Comparison of ENCODE assay signal across 13 mouse cellular contexts in genomic region chr17:33675452-33675851, GRCm38 (mm10). TPM values are rescaled to one million over a fixed set of nuclear protein-coding genes. Genes with fewer than 3 reads are reported as not detected.
DNase-seq lines count a peak whose midpoint lies in the region; ATAC-seq and TF ChIP-seq lines count a peak whose summit lies in the region.
"Had no signal": no experiment of that assay in that cellular context is flagged by ENCODE, and none has a peak within 500 bp of the region (broad histone marks: within the 10 kb centered on the region; RNA-seq: fewer than 3 reads in every experiment).

No protein-coding gene starts in this region.

- TF ChIP-seq POLR2A in liver, adult 2 months (IDR thresholded peaks at IDR 0.05; ENCODE audit: extremely low read depth, insufficient read depth, low read length) = no peak

- H3K4me3 ChIP-seq in liver, adult 2 months (ENCODE audit: insufficient read depth, low read depth, low read length) = no peak overlapping the region
- no peak overlapping the region for H3K4me3 ChIP-seq in liver, embryonic 12.5 days
- H3K4me3 ChIP-seq: forebrain, embryonic 15.5 days; liver, embryonic 15.5 days; midbrain, embryonic 15.5 days had no signal

- no peak for ATAC-seq in liver, embryonic 12.5 days
- ATAC-seq: activated CD4-positive, CD25-positive, alpha-beta regulatory T cell, adult 4 months; forebrain, embryonic 15.5 days; midbrain, embryonic 15.5 days had no signal

- no peak overlapping the region for H3K27ac ChIP-seq in liver, adult 2 months (replicated peaks; ENCODE audit: insufficient read depth, low read depth, low read length)
- no peak overlapping the region for H3K27ac ChIP-seq in liver, embryonic 12.5 days
- H3K27ac ChIP-seq: forebrain, embryonic 15.5 days; liver, embryonic 15.5 days; midbrain, embryonic 15.5 days had no signal

- peaks cover 21% of the 10 kb centered on the region for H3K36me3 ChIP-seq in liver, adult 2 months (ENCODE audit: control insufficient read depth, insufficient read depth, low read length)
- H3K36me3 ChIP-seq in liver, embryonic 12.5 days = peaks cover 61% of the 10 kb centered on the region

- TF ChIP-seq CTCF in liver, adult 2 months (IDR thresholded peaks at IDR 0.05; ENCODE audit: low read depth, low read length) = no peak

- H3K9me3 ChIP-seq in liver, embryonic 12.5 days (replicated peaks) = no peaks in the 10 kb centered on the region
- H3K9me3 ChIP-seq: forebrain, embryonic 15.5 days; liver, embryonic 15.5 days; midbrain, embryonic 15.5 days had no signal

- H3K9ac ChIP-seq in liver, adult 2 months (ENCODE audit: low read depth, low read length) = no peak overlapping the region
- no peak overlapping the region for H3K9ac ChIP-seq in liver, embryonic 12.5 days
- H3K9ac ChIP-seq: forebrain, embryonic 15.5 days; liver, embryonic 15.5 days; midbrain, embryonic 15.5 days had no signal

- H3K27me3 ChIP-seq in liver, adult 2 months (ENCODE audit: control insufficient read depth, insufficient read depth, low read length) = no peaks in the 10 kb centered on the region
- no peaks in the 10 kb centered on the region for H3K27me3 ChIP-seq in liver, embryonic 12.5 days (replicated peaks)
- H3K27me3 ChIP-seq: forebrain, embryonic 15.5 days; liver, embryonic 15.5 days; midbrain, embryonic 15.5 days had no signal

- H3K4me2 ChIP-seq in liver, embryonic 12.5 days = no peak overlapping the region
- H3K4me2 ChIP-seq: forebrain, embryonic 15.5 days; liver, embryonic 15.5 days; midbrain, embryonic 15.5 days had no signal

- H3K4me1 ChIP-seq in liver, adult 2 months (ENCODE audit: control insufficient read depth, insufficient read depth, low read length) = peaks cover 12% of the 10 kb centered on the region; the same call in 1 of the 2 replicates
- H3K4me1 ChIP-seq in liver, embryonic 12.5 days = peaks cover 54% of the 10 kb centered on the region

- DNase-seq in gastrocnemius, adult 18-20 months (ENCODE audit: low spot score) = peak; percentile 66
- no peak for DNase-seq in gastrocnemius, postnatal 25 days
- DNase-seq in liver, adult 2 months (ENCODE audit: extremely low read depth, low read depth, low spot score) = peak; percentile 44
- DNase-seq in brain, adult 2 months (ENCODE audit: low read depth, low spot score) = peak; percentile 38
- DNase-seq in lung, postnatal 25 days (ENCODE audit: low spot score) = peak; percentile 54
- no peak for DNase-seq in right cerebral cortex, postnatal 14 days
- DNase-seq in spleen, adult 18-20 months = no peak
- DNase-seq: thymus, postnatal 25 days had no signal

- H3K79me2 ChIP-seq in liver, adult 2 months (ENCODE audit: control insufficient read depth, insufficient read depth, low read length) = peaks cover 20% of the 10 kb centered on the region; the same call in 1 of the 2 replicates

RNA-seq across cellular contexts. Expression of gene Hnrnpm, which starts 11.2 kb away (rescaled TPM):
- 10 to 100 TPM; 62.1 to 74.1 TPM for total RNA-seq in gastrocnemius, adult 18-20 months (2021)
- 10 to 100 TPM; 62.7 to 70.9 TPM for total RNA-seq in gastrocnemius, postnatal 25 days (2021)
- 49.9 and 53.7 TPM in 2 replicates for total RNA-seq in liver, adult 2 months (2014; rRNA removed)
- 28.0 and 33.6 TPM in 2 replicates for polyA plus RNA-seq in liver, adult 2 months (2012; rRNA removed)
- polyA plus RNA-seq in liver, embryonic 12.5 days (2016; fragmentation: Nextera tagmentation; extraction: Ambion mirVana) = 222 and 242 TPM in 2 replicates

RNA-seq across cellular contexts. Expression of gene Pram1, which starts 37.6 kb away (rescaled TPM):
- total RNA-seq in gastrocnemius, adult 18-20 months (2021) = under 1 TPM in 1 of 2 experiments, not detected in 1; 0.17 TPM
- total RNA-seq in gastrocnemius, postnatal 25 days (2021) = not detected
- total RNA-seq in liver, adult 2 months (2014; rRNA removed) = 0.13 TPM in 1 of 2 replicates, not detected in the other
- 0.23 and 0.45 TPM in 2 replicates for polyA plus RNA-seq in liver, adult 2 months (2012; rRNA removed)
- 0.69 and 1.2 TPM in 2 replicates for polyA plus RNA-seq in liver, embryonic 12.5 days (2016; fragmentation: Nextera tagmentation; extraction: Ambion mirVana)

RNA-seq across cellular contexts. Expression of gene March2, which starts 43.0 kb away (rescaled TPM):
- 10 to 100 TPM; 87.2 to 90.6 TPM for total RNA-seq in gastrocnemius, adult 18-20 months (2021)
- total RNA-seq in gastrocnemius, postnatal 25 days (2021) = 10 to 100 TPM; 89.8 to 90.4 TPM
- 65.1 and 71.2 TPM in 2 replicates for total RNA-seq in liver, adult 2 months (2014; rRNA removed)
- polyA plus RNA-seq in liver, adult 2 months (2012; rRNA removed) = 92.3 and 94.0 TPM in 2 replicates
- polyA plus RNA-seq in liver, embryonic 12.5 days (2016; fragmentation: Nextera tagmentation; extraction: Ambion mirVana) = 196 and 205 TPM in 2 replicates

RNA-seq across cellular contexts. Expression of gene Zfp414, which starts 46.6 kb away (rescaled TPM):
- 1 to 10 TPM; 6.1 to 6.3 TPM for total RNA-seq in gastrocnemius, adult 18-20 months (2021)
- total RNA-seq in gastrocnemius, postnatal 25 days (2021) = 1 to 10 TPM; 6.0 to 6.6 TPM
- total RNA-seq in liver, adult 2 months (2014; rRNA removed) = 1.0 and 1.7 TPM in 2 replicates
- polyA plus RNA-seq in liver, adult 2 months (2012; rRNA removed) = 15.1 and 15.5 TPM in 2 replicates
- 22.4 and 23.2 TPM in 2 replicates for polyA plus RNA-seq in liver, embryonic 12.5 days (2016; fragmentation: Nextera tagmentation; extraction: Ambion mirVana)

Comparison
In these comparisons a context has a peak if more than half of its experiments do, and no peak if none do; other contexts are left out.
1. DNase-seq: peak in gastrocnemius, adult 18-20 months (single experiment), liver, adult 2 months (single experiment), brain, adult 2 months (single experiment) and lung, postnatal 25 days (single experiment); none in gastrocnemius, postnatal 25 days (single experiment), right cerebral cortex, postnatal 14 days (single experiment) and spleen, adult 18-20 months (0 of 2).